Mouse (Mus musculus) ES-E14 (cell line): ENCODE results near the gene Arhgef28. TPM values are rescaled to one million over a fixed set of nuclear protein-coding genes. Genes with fewer than 3 reads are reported as not detected.

ENCODE experiments used
- DNase-seq: peaks from one replicate; pipeline ENCODE4 v3.0.0-alpha.2; 2013; ENCODE audit warnings: low read depth, low spot score
- H3K27ac ChIP-seq: 2 replicates; pipeline ENCODE4 v1.5.1; 2012; ENCODE audit warnings: low read depth, mild to moderate bottlenecking, low read length, moderate library complexity, mixed read lengths; ENCODE audit not compliant: poor library complexity, insufficient read depth, severe bottlenecking
- H3K36me3 ChIP-seq: 2 replicates; pipeline ENCODE4 v1.6.1; 2012; ENCODE audit warnings: mild to moderate bottlenecking, low read length, moderate library complexity, mixed read lengths; ENCODE audit not compliant: control insufficient read depth, poor library complexity, insufficient read depth, severe bottlenecking
- H3K4me1 ChIP-seq, 2 experiments: fragments of 150-350 bp in 1 of 2; sonication (generic) in 1 of 2; 2 replicates each; pipeline ENCODE4 v1.6.1; 2012; ENCODE audit warnings: low read length in 2 of 2, mild to moderate bottlenecking in 1 of 2, mixed read lengths in 1 of 2; ENCODE audit not compliant: control insufficient read depth in 2 of 2, insufficient read depth in 2 of 2, poor library complexity in 1 of 2
- H3K4me3 ChIP-seq, 2 experiments: fragments of 150-350 bp in 1 of 2; sonication (generic) in 1 of 2; 2 replicates each; pipeline ENCODE4 v1.5.1; 2012; ENCODE audit warnings: low read length in 2 of 2, low read depth in 1 of 2, mild to moderate bottlenecking in 1 of 2, mixed read lengths in 1 of 2; ENCODE audit not compliant: insufficient read depth in 1 of 2, poor library complexity in 1 of 2, severe bottlenecking in 1 of 2
- H3K9ac ChIP-seq: 2 replicates; pipeline ENCODE4 v1.6.1; 2012; ENCODE audit warnings: low read depth, mild to moderate bottlenecking, low read length, mixed read lengths; ENCODE audit not compliant: poor library complexity, insufficient read depth, severe bottlenecking
- H3K9me3 ChIP-seq: fragments of 150-350 bp; sonication (generic); 2 replicates; pipeline ENCODE4 v1.6.1; 2012; ENCODE audit warnings: low read depth, mild to moderate bottlenecking, low read length; ENCODE audit not compliant: control insufficient read depth, insufficient read depth
- CHD2 ChIP-seq: IDR thresholded peaks from 2 replicates; pipeline ENCODE4 v1.6.1; 2014; ENCODE audit warnings: mild to moderate bottlenecking, low read depth, low read length, inconsistent platforms
- HCFC1 ChIP-seq: IDR thresholded peaks from 2 replicates; pipeline ENCODE4 v1.6.1; 2012; ENCODE audit warnings: low read length, inconsistent platforms, borderline replicate concordance; ENCODE audit not compliant: insufficient read depth
- MAFK ChIP-seq: IDR thresholded peaks from 2 replicates; pipeline ENCODE4 v1.6.1; 2014; ENCODE audit warnings: mild to moderate bottlenecking, low read depth, low read length, inconsistent platforms; ENCODE audit not compliant: insufficient read depth
- ZC3H11A ChIP-seq: IDR thresholded peaks from 2 replicates; pipeline ENCODE4 v1.6.1; 2012; ENCODE audit warnings: low read depth, mild to moderate bottlenecking, inconsistent platforms, low read length, borderline replicate concordance
- ZNF384 ChIP-seq: IDR thresholded peaks from 2 replicates; pipeline ENCODE4 v1.6.1; 2012; ENCODE audit warnings: low read depth, low read length, inconsistent platforms
- in situ Hi-C, 2 experiments: fragments of 600-800 bp; cut with MboI; formaldehyde crosslinking; loops; one replicate each; pipeline ENCODE4 v1.15.1; 2025; ENCODE audit warnings: low sequenced_read_pairs in 2 of 2, inconsistent platforms in 1 of 2; ENCODE audit not compliant: unreplicated experiment in 2 of 2
- total RNA-seq: library from RNA; depleted of rRNA; stranded (reverse); fragments of 300-350 nt; gene quantifications from 2 replicates; pipeline ENCODE4 v1.2.3, GENCODE M21; 2012

Gene Arhgef28
- total RNA-seq, 1 experiment, result 19.0 TPM

GRCm38 (mm10) chr13:98055194-98055593 lies 151.0 kb downstream of the Arhgef28 start:
- DNase-seq, result no peak
- TF ChIP-seq CHD2, result no peak
- no peak for TF ChIP-seq ZC3H11A
- TF ChIP-seq HCFC1, result no peak
- no peak for TF ChIP-seq MAFK
- no peak for TF ChIP-seq ZNF384
- H3K36me3 ChIP-seq, result no peaks in the 10 kb centered on the region
- no peaks in the 10 kb centered on the region for H3K9me3 ChIP-seq
- H3K4me1 ChIP-seq, result no peaks in the 10 kb centered on the region
- H3K9ac ChIP-seq, result no peak overlapping the region
- in situ Hi-C loops, result no loop called here
- H3K27ac ChIP-seq, result no peak overlapping the region
- no peak overlapping the region for H3K4me3 ChIP-seq

- H3K9ac ChIP-seq, result no peak overlapping the region
- H3K4me3 ChIP-seq, result no peak overlapping the region
- no peaks in the 10 kb centered on the region for H3K9me3 ChIP-seq
- DNase-seq, result no peak
- H3K36me3 ChIP-seq, result no peaks in the 10 kb centered on the region
- H3K4me1 ChIP-seq, result peaks cover 0 to 4% of the 10 kb centered on the region in 2 experiments; a peak in 1 of 4 replicates
- TF ChIP-seq CHD2 (no peak), HCFC1 (no peak), ZNF384 (no peak), ZC3H11A (0 out of 2 replicates have a peak, but pooled peaks have one; percentile 19)
- H3K27ac ChIP-seq, result no peak overlapping the region
- in situ Hi-C loops, result no loop called here
Observed at GRCm38 (mm10) chr13:98040628-98041150, 165.6 kb downstream of the Arhgef28 start.

GRCm38 (mm10) chr13:98038731-98039130 lies 167.5 kb downstream of the Arhgef28 start:
- H3K4me3 ChIP-seq, result no peak overlapping the region
- H3K27ac ChIP-seq, result no peak overlapping the region
- in situ Hi-C loops, result loop anchor here (5.0 to 10.0 kb wide), 2 partner anchors 196 to 199 kb away; no protein-coding TSS in a partner anchor
- no peaks in the 10 kb centered on the region for H3K36me3 ChIP-seq
- H3K9me3 ChIP-seq, result no peaks in the 10 kb centered on the region
- TF ChIP-seq HCFC1 (no peak), CHD2 (no peak), ZC3H11A (no peak), ZNF384 (no peak), MAFK (no peak)
- DNase-seq, result no peak
- H3K4me1 ChIP-seq, result peaks cover 0 to 7% of the 10 kb centered on the region in 2 experiments; a peak in 1 of 4 replicates
- H3K9ac ChIP-seq, result no peak overlapping the region

GRCm38 (mm10) chr13:98037693-98038092 lies 168.5 kb downstream of the Arhgef28 start:
- Histone ChIP-seq H3K4me1 (peaks cover 0 to 7% of the 10 kb centered on the region in 2 experiments; a peak in 1 of 4 replicates), H3K4me3 (no peak overlapping the region), H3K9ac (no peak overlapping the region), H3K27ac (no peak overlapping the region), H3K36me3 (no peaks in the 10 kb centered on the region), H3K9me3 (no peaks in the 10 kb centered on the region)
- DNase-seq, result no peak
- TF ChIP-seq ZC3H11A (no peak), ZNF384 (no peak), CHD2 (no peak), MAFK (no peak), HCFC1 (no peak)
- in situ Hi-C loops, result loop anchor here (5.0 to 10.0 kb wide), 2 partner anchors 197 to 200 kb away; no protein-coding TSS in a partner anchor

- H3K27ac ChIP-seq, result peak overlapping the region; percentile 7; the same call in 1 of the 2 replicates
- no peak overlapping the region; the same call in 1 of the 2 replicates for H3K9ac ChIP-seq
- H3K9me3 ChIP-seq, result no peaks in the 10 kb centered on the region
- peaks cover 4% of the 10 kb centered on the region; the same call in 1 of the 2 replicates for H3K36me3 ChIP-seq
- TF ChIP-seq ZNF384, result no peak
- no peak for TF ChIP-seq ZC3H11A
- TF ChIP-seq CHD2, result no peak
- no peak for TF ChIP-seq MAFK
- no peak for TF ChIP-seq HCFC1
- in situ Hi-C loops, result loop anchor here in 1 of 2 experiments (10.0 kb wide), 1 partner anchor 203 kb away; no protein-coding TSS in a partner anchor
- peak overlapping the region; percentile 1 to 37; a peak in 3 of 4 replicates for H3K4me3 ChIP-seq
- peaks cover 7 to 27% of the 10 kb centered on the region in 2 experiments for H3K4me1 ChIP-seq
- no peak for DNase-seq
Observed at GRCm38 (mm10) chr13:98031642-98031960, 174.6 kb downstream of the Arhgef28 start.
